Mouse (Mus musculus) CH12.LX (cell line): Measurements from ENCODE around the gene Fhit. TPM values are rescaled to one million over a fixed set of nuclear protein-coding genes. Genes with fewer than 3 reads are reported as not detected.
A peak's percentile ranks its signal among the peaks of the same experiment; 100 is the strongest.

Experiments used
- DNase-seq: peaks from one replicate; pipeline ENCODE4 v3.0.0-alpha.2; 2013; ENCODE audit errors: extremely low read depth
- H3K27ac ChIP-seq: 2 replicates; pipeline ENCODE4 v1.5.1; 2012; ENCODE audit warnings: low read depth, mild to moderate bottlenecking, control low read depth, moderate library complexity; ENCODE audit not compliant: insufficient read depth
- H3K27me3 ChIP-seq: replicated peaks from 2 replicates; pipeline ENCODE3; 2012; ENCODE audit warnings: inconsistent platforms
- H3K36me3 ChIP-seq, 2 experiments: replicated peaks in 1 of 2; 2 replicates each; pipeline versions ENCODE3 to v1.6.1; 2012; ENCODE audit warnings: inconsistent platforms in 1 of 2, low read length in 1 of 2, mild to moderate bottlenecking in 1 of 2, mixed read lengths in 1 of 2, moderate library complexity in 1 of 2; ENCODE audit not compliant: control insufficient read depth in 1 of 2, insufficient read depth in 1 of 2
- H3K4me1 ChIP-seq, 2 experiments: 2 replicates each; pipeline ENCODE4 v1.6.1; 2012; ENCODE audit warnings: inconsistent platforms in 1 of 2, moderate library complexity in 1 of 2; ENCODE audit not compliant: insufficient read depth in 2 of 2, control insufficient read depth in 1 of 2
- H3K4me2 ChIP-seq: 2 replicates; pipeline ENCODE4 v1.6.1; 2012; ENCODE audit warnings: low read depth, mild to moderate bottlenecking, control low read depth; ENCODE audit not compliant: poor library complexity, insufficient read depth, severe bottlenecking
- H3K4me3 ChIP-seq, 3 experiments: fragments of 150-350 bp in 1 of 3; sonication (generic) in 1 of 3; replicated peaks in 1 of 3; 2 replicates each; pipeline versions ENCODE3 to v1.5.1; 2011 to 2012; ENCODE audit warnings: low read depth in 2 of 3, low read length in 2 of 3, mild to moderate bottlenecking in 2 of 3, moderate library complexity in 2 of 3, control low read depth in 1 of 3, improper control_type of control experiment in 1 of 3, inconsistent platforms in 1 of 3, mixed read lengths in 1 of 3; ENCODE audit not compliant: poor library complexity in 1 of 3
- H3K79me2 ChIP-seq: replicated peaks from 2 replicates; pipeline ENCODE4 v1.6.1; 2012; ENCODE audit warnings: mild to moderate bottlenecking, moderate library complexity; ENCODE audit not compliant: control insufficient read depth, poor library complexity, insufficient read depth, severe bottlenecking; ENCODE audit errors: extremely low read depth
- H3K9ac ChIP-seq: 2 replicates; pipeline ENCODE4 v1.6.1; 2012; ENCODE audit warnings: low read depth, mild to moderate bottlenecking, control low read depth, moderate library complexity; ENCODE audit not compliant: insufficient read depth
- H3K9me3 ChIP-seq: replicated peaks from 2 replicates; pipeline ENCODE3; 2012; ENCODE audit warnings: low read length, inconsistent platforms, mixed read lengths
- CHD1 ChIP-seq: IDR thresholded peaks from 2 replicates; pipeline ENCODE4 v1.6.1; 2012; ENCODE audit warnings: low read depth, low read length, improper control_type of control experiment, inconsistent platforms
- EP300 ChIP-seq: IDR thresholded peaks from 2 replicates; pipeline ENCODE4 v1.6.1; 2011; ENCODE audit warnings: low read length, improper control_type of control experiment
- GABPA ChIP-seq: IDR thresholded peaks from 2 replicates; pipeline ENCODE4 v1.6.1; 2012; ENCODE audit warnings: low read depth, low read length, improper control_type of control experiment, inconsistent platforms; ENCODE audit not compliant: insufficient replicate concordance
- IRF4 ChIP-seq: IDR thresholded peaks from 2 replicates; pipeline ENCODE4 v1.6.1; 2014; ENCODE audit warnings: low read depth, mild to moderate bottlenecking, inconsistent platforms, low read length, improper control_type of control experiment
- JUN ChIP-seq: IDR thresholded peaks from 2 replicates; pipeline ENCODE4 v1.6.1; 2011; ENCODE audit warnings: low read depth, mild to moderate bottlenecking, low read length, improper control_type of control experiment, moderate library complexity; ENCODE audit not compliant: insufficient read depth
- MAX ChIP-seq: IDR thresholded peaks from 2 replicates; pipeline ENCODE4 v1.6.1; 2011; ENCODE audit warnings: low read length, improper control_type of control experiment
- MEF2A ChIP-seq: IDR thresholded peaks from 2 replicates; pipeline ENCODE4 v1.6.1; 2014; ENCODE audit warnings: low read depth, mild to moderate bottlenecking, inconsistent platforms, low read length, improper control_type of control experiment, borderline replicate concordance
- MYC ChIP-seq: IDR thresholded peaks from 2 replicates; pipeline ENCODE4 v1.6.1; 2011; ENCODE audit warnings: low read depth, mild to moderate bottlenecking, improper control_type of control experiment, low read length
- NELFE ChIP-seq: IDR thresholded peaks from 2 replicates; pipeline ENCODE4 v1.6.1; 2011; ENCODE audit warnings: low read depth, low read length, improper control_type of control experiment
- POLR2A ChIP-seq: IDR thresholded peaks from 2 replicates; pipeline ENCODE4 v1.6.1; 2011; ENCODE audit warnings: low read depth, mild to moderate bottlenecking, improper control_type of control experiment, low read length
- SIN3A ChIP-seq: IDR thresholded peaks from 2 replicates; pipeline ENCODE4 v1.6.1; 2012; ENCODE audit warnings: low read length, improper control_type of control experiment, inconsistent platforms
- TCF12 ChIP-seq: IDR thresholded peaks from 2 replicates; pipeline ENCODE4 v1.6.1; 2014; ENCODE audit warnings: low read depth, mild to moderate bottlenecking, inconsistent platforms, low read length, improper control_type of control experiment
- UBTF ChIP-seq: IDR thresholded peaks from 2 replicates; pipeline ENCODE4 v1.6.1; 2012; ENCODE audit warnings: low read depth, mild to moderate bottlenecking, inconsistent platforms, low read length, improper control_type of control experiment, moderate library complexity
- USF1 ChIP-seq: IDR thresholded peaks from 2 replicates; pipeline ENCODE4 v1.6.1; 2014; ENCODE audit warnings: low read depth, mild to moderate bottlenecking, inconsistent platforms, low read length, improper control_type of control experiment
- ZC3H11A ChIP-seq: IDR thresholded peaks from 2 replicates; pipeline ENCODE4 v1.6.1; 2012; ENCODE audit warnings: low read depth, mild to moderate bottlenecking, inconsistent platforms, low read length, improper control_type of control experiment
- ZMIZ1 ChIP-seq: IDR thresholded peaks from 2 replicates; pipeline ENCODE4 v1.6.1; 2012; ENCODE audit warnings: low read depth, mild to moderate bottlenecking, inconsistent platforms, low read length, improper control_type of control experiment
- dilution Hi-C: fragments of 300-500 bp; cut with MboI; formaldehyde crosslinking; loops from 2 replicates; pipeline ENCODE4 v1.14.3; 2020; ENCODE audit warnings: low sequenced_read_pairs; ENCODE audit not compliant: extremely low pct_unique_long_range_greater_than_20kb, extremely low pct_ligation_motif_present
- in situ Hi-C: fragments of 300-500 bp; cut with MboI; formaldehyde crosslinking; loops from 3 replicates; pipeline ENCODE4 v1.14.3; 2019; ENCODE audit warnings: low sequenced_read_pairs, low pct_ligation_motif_present, low pct_unique_long_range_greater_than_20kb, mixed read lengths
- polyA plus RNA-seq: library from polyadenylated mRNA; unstranded; fragments of >175 nt; gene quantifications from 2 replicates; pipeline ENCODE4 v1.2.1, GENCODE M21; 2012; ENCODE audit warnings: low read depth; ENCODE audit not compliant: insufficient read length
- total RNA-seq, 2 experiments: library from RNA; depleted of rRNA; stranded (reverse); fragments of 300-350 nt in 1 of 2; fragments of >200 nt in 1 of 2; gene quantifications; 2 replicates each; pipeline ENCODE4 v1.2.3; 2012 to 2014

The Fhit gene
- total and polyA plus RNA-seq, 3 experiments = 0.64 to 1.9 (median 0.64) TPM

DNA sequence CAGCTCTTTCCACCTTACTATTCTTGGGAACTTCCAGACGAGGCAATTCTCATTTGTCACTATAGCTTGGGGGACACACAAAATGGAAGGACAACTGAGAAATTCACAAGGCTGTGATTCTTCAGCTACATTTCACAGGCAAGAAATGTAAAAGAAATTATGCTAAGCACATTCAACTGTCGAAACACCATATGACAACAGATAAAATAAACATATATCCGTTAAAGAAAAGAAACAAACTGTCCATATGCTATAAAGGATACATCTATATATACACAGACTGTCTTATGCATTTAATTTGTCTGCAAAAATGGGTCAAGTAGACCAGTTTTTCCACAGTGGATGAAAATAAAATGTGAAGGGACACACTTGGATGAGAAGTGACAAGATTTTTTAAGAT, 76.2 kb downstream of the Fhit start:
- TF ChIP-seq IRF4 (no peak), USF1 (no peak), MYC (no peak), TCF12 (no peak), UBTF (no peak), GABPA (no peak), EP300 (no peak), SIN3A (no peak), MAX (no peak), ZC3H11A (no peak), ZMIZ1 (no peak), MEF2A (no peak)
- no peak overlapping the region for H3K4me2 ChIP-seq
- in situ Hi-C loops (no loop called here), dilution Hi-C loops (no loop called here)
- H3K79me2 ChIP-seq = no peaks in the 10 kb centered on the region
- H3K4me1 ChIP-seq = peaks cover 0 to 6% of the 10 kb centered on the region in 2 experiments; a peak in 2 of 4 replicates
- DNase-seq = no peak
- no peaks in the 10 kb centered on the region for H3K36me3 ChIP-seq
- H3K27me3 ChIP-seq = no peaks in the 10 kb centered on the region
- H3K4me3 ChIP-seq = no peak overlapping the region
- no peaks in the 10 kb centered on the region for H3K9me3 ChIP-seq
- H3K9ac ChIP-seq = no peak overlapping the region
- no peak overlapping the region for H3K27ac ChIP-seq

GRCm38 (mm10) chr14:11083946-11084345, 77.9 kb downstream of the Fhit start:
- Histone ChIP-seq H3K9ac (no peak overlapping the region), H3K4me3 (no peak overlapping the region), H3K4me2 (no peak overlapping the region), H3K27ac (no peak overlapping the region), H3K9me3 (no peaks in the 10 kb centered on the region), H3K27me3 (no peaks in the 10 kb centered on the region), H3K4me1 (peaks cover 0 to 6% of the 10 kb centered on the region in 2 experiments; a peak in 2 of 4 replicates), H3K79me2 (no peaks in the 10 kb centered on the region), H3K36me3 (no peaks in the 10 kb centered on the region)
- TF ChIP-seq GABPA (no peak), POLR2A (no peak), ZC3H11A (no peak), NELFE (no peak), MEF2A (no peak), JUN (no peak)
- DNase-seq = peak; percentile 13
- dilution Hi-C loops (no loop called here), in situ Hi-C loops (no loop called here)

- no peak overlapping the region for H3K4me2 ChIP-seq
- dilution Hi-C loops = no loop called here
Observed at GRCm38 (mm10) chr14:11083462-11083861, 78.4 kb downstream of the Fhit start.

More at GRCm38 (mm10) chr14:11083462-11083861, 78.4 kb downstream of the Fhit start:
- H3K4me3 ChIP-seq = no peak overlapping the region
- no peak overlapping the region for H3K9ac ChIP-seq
- H3K79me2 ChIP-seq = no peaks in the 10 kb centered on the region
- H3K36me3 ChIP-seq = no peaks in the 10 kb centered on the region
- no peaks in the 10 kb centered on the region for H3K9me3 ChIP-seq
- TF ChIP-seq UBTF (no peak), CHD1 (no peak)
- no peaks in the 10 kb centered on the region for H3K27me3 ChIP-seq
- in situ Hi-C loops = no loop called here
- peaks cover 0 to 6% of the 10 kb centered on the region in 2 experiments; a peak in 2 of 4 replicates for H3K4me1 ChIP-seq
- no peak for DNase-seq
- no peak overlapping the region for H3K27ac ChIP-seq
